Mouse (Mus musculus): ENCODE measurements around the gene Mrpl12.

Gene Mrpl12

GRCm38 (mm10) chr11:120484265-120484981 is at the start of gene Mrpl12:
Gene Mrpl12, plus strand, starts transcription at chr11:120484613.
- peak; percentile 93 for DNase-seq (ENCODE audit: low read depth)

DNA sequence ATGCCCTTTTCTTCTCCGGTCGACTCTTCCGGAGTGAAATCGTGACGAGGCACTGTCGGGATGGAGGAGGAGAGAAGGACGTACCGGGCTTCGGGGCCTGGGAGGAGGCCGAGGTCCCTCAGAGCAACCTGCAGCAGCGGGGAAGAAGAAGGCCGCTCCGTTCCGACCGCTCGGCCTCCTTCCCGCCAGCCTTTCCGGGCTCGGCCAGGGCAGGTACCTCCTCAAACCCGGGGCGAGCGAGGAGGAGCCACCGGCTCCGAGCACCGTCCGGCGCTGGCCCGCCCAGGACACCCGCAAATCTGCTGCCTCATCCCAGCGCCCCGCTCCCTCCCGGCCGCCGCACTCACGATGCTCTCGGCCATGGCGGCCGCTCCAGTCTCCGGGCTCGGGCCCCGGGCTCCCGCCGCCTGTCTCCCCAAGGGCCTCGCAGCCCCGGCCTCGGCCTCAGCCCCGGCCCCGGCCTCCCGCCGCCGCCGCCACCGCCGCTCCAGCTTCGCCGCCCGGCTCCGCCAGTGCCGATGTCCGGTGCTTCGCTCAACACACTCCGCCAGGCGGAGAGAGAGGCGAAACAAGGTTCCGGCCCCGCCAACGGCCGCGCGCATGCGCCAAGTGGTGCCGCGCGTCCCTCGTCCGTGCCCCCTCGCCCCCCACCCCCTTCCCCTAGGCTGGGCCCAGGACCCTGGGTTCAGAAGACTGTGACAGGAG is 47.1 kb upstream of the Mrpl12 start, which contains the start of gene Nploc4:
Gene Nploc4, minus strand, starts transcription at position 557 of the 705 bp plus-strand sequence.
- DNase-seq (ENCODE audit: low read depth), result peak; percentile 74

GRCm38 (mm10) chr11:120437857-120438385 is 46.5 kb upstream of the Mrpl12 start:
- no peak for DNase-seq (ENCODE audit: low read depth)

- DNase-seq (ENCODE audit: low read depth), result no peak
Measured at GRCm38 (mm10) chr11:120442344-120442743, 42.1 kb upstream of the Mrpl12 start, which contains the start of gene Tspan10. Gene Tspan10, plus strand, starts transcription at chr11:120442644.

GRCm38 (mm10) chr11:120442765-120443280 is 41.6 kb upstream of the Mrpl12 start:
- no peak for DNase-seq (ENCODE audit: low read depth)

- no peak for DNase-seq (ENCODE audit: low read depth)
Measured at GRCm38 (mm10) chr11:120444106-120444505, 40.3 kb upstream of the Mrpl12 start.

DNA sequence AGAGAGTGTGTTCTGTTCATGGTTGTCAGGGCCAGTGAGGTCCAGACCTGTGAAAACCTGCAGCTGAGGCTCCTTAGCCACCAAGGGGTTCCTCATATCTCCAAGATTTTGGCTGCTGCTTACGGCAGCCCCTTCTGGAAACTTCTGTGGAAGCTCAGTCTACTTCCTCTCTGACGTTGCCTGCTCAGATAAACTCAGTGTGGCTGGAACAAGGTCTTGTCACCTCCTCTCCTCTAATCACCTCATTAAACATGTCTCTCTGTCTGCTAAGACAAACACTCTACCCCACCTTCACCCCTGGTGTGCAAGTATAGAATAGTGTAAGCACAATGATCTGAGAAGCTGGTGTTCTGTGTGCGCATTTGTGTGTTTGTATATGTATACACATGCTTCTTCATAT is 38.9 kb upstream of the Mrpl12 start:
- DNase-seq (ENCODE audit: low read depth), result no peak

DNA sequence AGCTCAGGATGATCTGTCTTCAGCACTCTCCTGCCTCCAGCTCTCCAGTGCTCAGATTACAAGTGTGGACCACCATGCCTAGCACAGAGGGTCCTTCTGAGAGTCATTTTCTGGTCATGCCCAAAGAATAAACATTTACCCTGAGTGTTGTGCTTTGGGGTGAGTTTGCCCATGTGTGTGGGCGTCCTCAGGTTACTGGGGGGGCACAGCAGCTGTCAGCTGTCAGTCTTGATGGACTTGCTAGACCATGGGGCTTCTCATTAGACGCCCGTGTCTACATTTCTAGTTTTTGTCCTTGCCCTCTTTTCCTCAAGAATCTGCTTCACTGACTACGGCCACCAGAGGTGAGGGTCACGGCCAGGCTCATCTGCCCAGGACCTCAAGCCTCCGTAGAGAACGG is 37.2 kb upstream of the Mrpl12 start:
- DNase-seq (ENCODE audit: low read depth), result no peak

GRCm38 (mm10) chr11:120452246-120452645 is 32.2 kb upstream of the Mrpl12 start:
- no peak for DNase-seq (ENCODE audit: low read depth)

GRCm38 (mm10) chr11:120453306-120453705 is 31.1 kb upstream of the Mrpl12 start, which contains the start of gene Pde6g:
Gene Pde6g, minus strand, starts transcription at chr11:120453500.
- no peak for DNase-seq (ENCODE audit: low read depth)

DNA sequence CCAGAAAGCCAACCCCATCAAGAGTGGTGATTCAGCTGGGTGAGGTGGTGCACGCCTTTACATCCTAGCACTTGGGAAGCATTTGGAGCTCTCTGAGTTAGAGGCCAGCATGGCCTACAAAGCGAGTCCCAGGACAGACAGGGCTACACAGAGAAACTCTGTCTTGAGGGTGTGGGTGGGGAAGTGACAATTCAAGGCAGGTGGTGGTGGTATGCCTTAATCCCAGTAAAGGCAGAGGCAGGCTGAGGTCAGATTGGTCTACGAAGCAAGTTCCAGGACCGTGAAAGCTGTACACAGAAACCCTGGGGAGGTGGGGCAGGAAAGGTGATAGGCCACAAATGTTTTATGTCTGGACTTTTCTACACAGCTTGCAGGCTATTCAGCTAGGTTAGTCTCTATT is 29.4 kb upstream of the Mrpl12 start:
- DNase-seq (ENCODE audit: low read depth), result no peak

DNA sequence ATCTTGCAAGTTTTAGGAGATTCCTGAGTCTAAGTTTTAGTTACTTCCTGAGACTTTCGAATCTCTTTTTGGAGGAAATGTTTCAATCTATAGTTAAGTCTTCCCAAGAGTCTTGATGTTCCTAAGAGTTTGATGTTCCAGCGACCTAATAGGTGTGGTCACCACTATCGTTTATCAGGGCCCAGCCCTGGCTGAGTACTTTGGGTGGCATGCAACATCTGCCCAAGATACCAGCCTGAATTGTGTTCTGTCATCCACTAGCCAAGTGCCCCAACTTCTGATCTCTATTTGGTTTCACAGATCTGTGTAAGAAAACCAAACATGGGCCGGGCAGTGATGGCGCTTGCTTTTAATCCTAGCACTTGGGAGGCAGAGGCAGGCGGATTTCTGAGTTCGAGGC is 29.0 kb upstream of the Mrpl12 start:
- no peak for DNase-seq (ENCODE audit: low read depth)

- peak; percentile 43 for DNase-seq (ENCODE audit: low read depth)
Measured at GRCm38 (mm10) chr11:120457370-120457769, 27.0 kb upstream of the Mrpl12 start.

DNA sequence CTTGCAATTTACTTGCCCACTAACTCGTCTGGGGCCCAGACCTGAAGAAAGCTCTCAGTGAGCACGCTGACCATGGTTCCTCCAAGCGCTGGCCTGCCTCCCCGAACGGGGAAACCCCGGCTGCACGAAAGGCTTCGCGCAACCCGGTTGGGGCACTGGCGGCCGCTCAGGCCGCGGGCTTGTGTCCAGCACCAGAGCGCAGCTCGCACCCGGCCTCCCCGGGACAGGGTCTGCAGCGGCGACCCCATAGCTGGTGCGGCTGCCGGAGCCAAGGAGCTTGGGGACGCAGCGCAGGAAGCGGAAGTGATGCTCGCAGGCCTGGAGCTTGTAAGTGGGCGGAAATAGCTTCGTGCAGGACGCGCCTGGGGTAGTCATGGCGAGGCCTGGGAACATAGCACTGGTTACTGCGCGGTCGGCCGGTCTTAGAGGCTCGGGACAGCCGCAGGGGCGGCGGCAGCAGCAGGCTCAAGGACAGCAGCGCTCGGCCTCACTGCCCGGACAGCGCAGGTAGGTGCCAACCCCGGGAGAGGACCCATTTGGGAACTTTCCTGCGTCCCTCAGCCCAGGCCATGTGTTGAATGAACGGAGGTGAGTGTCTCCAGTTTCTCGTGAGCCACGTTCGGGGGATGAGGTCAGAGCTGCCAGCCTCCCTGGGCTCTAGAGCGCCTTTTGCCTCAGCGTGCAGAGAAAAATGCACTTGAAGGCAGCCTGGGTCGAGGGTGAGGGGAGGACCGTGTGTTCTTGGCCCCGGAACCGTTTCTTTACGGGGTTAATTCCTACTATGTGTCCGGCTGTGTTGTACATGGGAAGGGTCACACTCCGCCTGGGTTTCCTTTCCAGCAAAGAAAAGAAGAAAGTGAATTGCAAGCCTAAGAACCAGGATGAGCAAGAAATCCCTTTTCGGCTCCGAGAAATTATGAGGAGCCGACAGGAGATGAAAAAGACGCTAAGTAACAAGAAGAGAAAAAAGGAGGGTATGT is 26.4 kb upstream of the Mrpl12 start, which contains the start of the genes Oxld1 and Ccdc137:
Gene Oxld1, minus strand, starts transcription at position 297 of the 980 bp plus-strand sequence.
Gene Ccdc137, plus strand, starts transcription at position 344 of the 980 bp plus-strand sequence.
- DNase-seq (ENCODE audit: low read depth), result peak; percentile 74

DNA sequence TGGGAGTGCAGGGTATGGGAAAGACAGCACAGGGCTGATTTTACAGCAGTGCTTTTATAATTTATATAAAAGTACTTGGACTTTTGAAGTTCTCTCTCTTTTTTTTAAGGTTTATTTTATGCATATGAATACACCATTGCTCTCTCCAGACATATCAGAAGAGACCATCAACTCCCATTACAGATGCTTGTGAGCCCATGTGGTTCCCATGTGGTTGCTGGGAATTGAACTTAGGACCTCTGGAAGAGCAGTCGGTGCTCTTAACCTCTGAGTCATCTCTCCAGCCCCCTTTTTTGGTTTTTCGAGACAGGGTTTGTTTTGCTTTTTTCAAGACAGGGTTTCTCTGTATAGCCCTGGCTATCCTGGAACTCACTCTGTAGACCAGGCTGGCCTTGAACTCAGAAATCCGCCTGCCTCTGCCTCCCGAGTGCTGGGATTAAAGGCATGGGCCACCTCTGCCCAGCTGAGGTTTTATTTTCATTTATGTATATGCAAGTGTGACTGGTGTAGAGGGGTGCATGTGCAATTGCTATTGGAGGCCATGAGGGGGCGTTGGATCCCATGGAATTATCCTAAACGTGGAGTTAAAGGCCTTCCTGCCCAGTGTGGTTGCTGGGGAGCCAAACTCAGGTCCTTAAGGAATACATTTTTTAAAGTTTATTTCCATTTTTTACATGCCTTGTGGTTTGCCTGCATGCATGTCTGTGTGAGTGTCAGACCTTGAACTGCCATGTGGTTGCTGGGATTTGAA is 25.4 kb upstream of the Mrpl12 start:
- DNase-seq (ENCODE audit: low read depth), result peak; percentile 45

DNA sequence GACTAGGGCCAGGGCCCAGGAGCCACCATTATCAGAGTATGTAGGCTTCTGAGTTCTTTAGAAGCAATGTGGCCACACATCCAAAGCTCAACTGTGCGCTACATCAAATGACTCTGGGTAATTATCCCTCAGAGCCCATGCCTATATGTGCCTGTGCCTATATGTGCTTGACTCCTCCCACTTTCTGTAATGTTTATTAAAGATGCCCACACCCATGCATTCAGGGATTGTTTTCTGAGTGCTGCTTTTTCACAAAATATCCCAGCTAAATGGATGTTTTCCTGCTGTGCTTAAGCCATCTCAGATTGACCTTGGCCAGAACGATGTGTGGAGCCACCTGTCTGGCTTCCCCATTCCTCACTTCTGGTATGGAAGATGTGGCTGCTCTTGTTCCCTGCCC is 20.9 kb upstream of the Mrpl12 start:
- DNase-seq (ENCODE audit: low read depth), result no peak

- no peak for DNase-seq (ENCODE audit: low read depth)
Measured at GRCm38 (mm10) chr11:120464365-120464764, 20.0 kb upstream of the Mrpl12 start.

DNA sequence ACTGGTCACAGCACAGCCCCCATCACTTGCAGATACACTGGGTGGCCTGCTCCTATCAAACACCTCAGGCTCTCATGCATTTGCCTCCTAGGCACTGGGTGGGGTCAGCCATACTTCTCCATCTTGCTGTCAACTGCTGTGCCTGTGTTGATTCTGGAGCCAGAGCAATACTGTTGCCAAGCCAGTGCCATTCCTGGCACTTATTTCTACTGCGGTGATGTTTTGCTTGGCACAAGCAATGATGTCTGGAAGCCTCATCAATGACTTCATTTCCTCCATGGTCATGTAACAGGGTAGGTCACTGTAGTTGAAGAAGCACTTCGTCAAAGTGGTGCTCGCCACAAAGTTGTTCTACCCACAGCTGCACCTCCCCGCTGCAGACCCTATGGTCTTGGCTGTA is 18.9 kb upstream of the Mrpl12 start:
- DNase-seq (ENCODE audit: low read depth), result no peak

DNA sequence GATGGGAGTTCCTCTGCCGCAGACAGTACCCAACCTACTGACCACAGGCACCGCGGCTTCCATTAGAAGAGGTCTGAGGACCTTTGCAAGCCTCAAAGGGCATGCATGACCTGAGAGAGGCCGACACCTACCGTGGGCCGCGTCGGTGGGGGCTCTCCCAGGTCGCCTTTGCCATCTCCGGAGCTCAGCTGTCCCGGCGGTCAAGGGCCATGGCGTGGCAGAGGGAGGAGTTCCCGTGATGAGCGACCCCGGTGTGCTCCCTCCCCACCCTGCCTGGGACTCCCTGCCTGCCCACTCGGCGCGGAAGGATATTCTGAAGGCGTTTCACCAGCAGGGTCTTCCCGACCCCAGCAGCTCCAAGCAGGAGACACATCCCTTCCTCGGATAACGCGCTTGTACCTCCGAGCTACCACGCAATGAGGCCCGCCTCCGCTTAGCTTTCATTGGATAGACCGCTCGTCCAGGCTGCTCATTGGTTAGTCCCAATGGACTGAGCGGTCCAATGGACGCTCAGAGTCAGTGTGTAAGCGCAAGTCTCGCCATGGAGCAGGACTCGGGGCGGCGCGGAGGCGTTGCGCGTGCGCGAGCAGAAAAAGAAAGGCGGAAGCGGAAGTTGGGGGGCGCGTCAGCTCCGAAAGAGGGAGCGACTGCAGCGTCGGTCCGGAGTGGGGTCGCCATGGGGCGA is 17.2 kb upstream of the Mrpl12 start, which contains the start of gene Arl16:
Gene Arl16, minus strand, starts transcription at position 557 of the 685 bp plus-strand sequence.
- peak; percentile 98 for DNase-seq (ENCODE audit: low read depth)

DNA sequence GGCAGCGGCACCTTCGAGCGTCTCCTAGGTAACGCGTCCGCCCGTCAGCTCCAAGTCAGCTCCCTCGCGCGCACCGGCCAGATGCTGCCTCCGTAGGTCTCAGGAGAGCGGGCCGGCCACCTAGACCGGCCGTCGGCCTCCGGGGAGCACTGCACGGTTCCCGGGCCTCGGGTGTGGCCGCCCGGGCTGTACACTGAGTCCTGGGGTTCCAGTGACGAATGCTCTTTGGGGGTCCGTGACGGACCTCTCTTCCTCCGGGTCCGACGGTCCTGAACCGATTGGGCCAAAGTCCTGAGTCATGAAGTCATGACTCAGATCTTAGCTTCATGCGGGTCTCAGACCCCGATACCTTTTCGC is 16.7 kb upstream of the Mrpl12 start:
- DNase-seq (ENCODE audit: low read depth), result no peak
